Mouse (Mus musculus) midbrain, embryonic 11.5 days (tissue): ENCODE data around the gene Asb18. TPM values are rescaled to one million over a fixed set of nuclear protein-coding genes. Genes with fewer than 3 reads are reported as not detected.

ENCODE experiments used
- ATAC-seq: fragments of 200-750 bp; cut with Nextera tagmentation; 2 replicates; pipeline ENCODE4 v1.8.0; 2017; ENCODE audit warnings: moderate TSS enrichment, moderate library complexity; ENCODE audit not compliant: low FRiP score
- DNase-seq: peaks from one replicate; pipeline ENCODE4 v3.0.0; 2015; ENCODE audit warnings: low spot score; ENCODE audit errors: missing footprints
- H3K27ac ChIP-seq: fragments of 300-500 bp; sonication (generic); 2 replicates; pipeline ENCODE4 v1.5.1; 2014; ENCODE audit warnings: low read depth, low read length
- H3K27me3 ChIP-seq: fragments of 300-500 bp; sonication (generic); 2 replicates; pipeline ENCODE4 v1.6.1; 2014; ENCODE audit warnings: mild to moderate bottlenecking, low read length, moderate library complexity, mixed read lengths; ENCODE audit not compliant: control insufficient read depth, insufficient read depth
- H3K36me3 ChIP-seq: fragments of 300-500 bp; sonication (generic); 2 replicates; pipeline ENCODE4 v1.6.1; 2014; ENCODE audit warnings: mild to moderate bottlenecking, low read length, moderate library complexity, mixed read lengths; ENCODE audit not compliant: control insufficient read depth, insufficient read depth
- H3K4me1 ChIP-seq: fragments of 300-500 bp; sonication (generic); 2 replicates; pipeline ENCODE4 v1.6.1; 2014; ENCODE audit warnings: low read length; ENCODE audit not compliant: control insufficient read depth, insufficient read depth
- H3K4me2 ChIP-seq: fragments of 300-500 bp; sonication (generic); 2 replicates; pipeline ENCODE4 v1.6.1; 2014; ENCODE audit warnings: mild to moderate bottlenecking, moderate library complexity
- H3K4me3 ChIP-seq: fragments of 300-500 bp; sonication (generic); 2 replicates; pipeline ENCODE4 v1.5.1; 2014; ENCODE audit warnings: low read depth, low read length
- H3K9ac ChIP-seq: fragments of 300-500 bp; sonication (generic); 2 replicates; pipeline ENCODE4 v1.6.1; 2014; ENCODE audit warnings: low read length
- H3K9me3 ChIP-seq: fragments of 300-500 bp; sonication (generic); 2 replicates; pipeline ENCODE4 v1.6.1; 2016; ENCODE audit warnings: low read length; ENCODE audit not compliant: control insufficient read depth
- WGBS: fragments of 180-500 bp; shearing (Covaris S2); extraction: QIAGEN DNeasy Blood & Tissue Kit; methylation state at CpG from one replicate; pipeline ENCODE4 v1.1.7; 2014; 5-methylcytosine and 5-hydroxymethylcytosine counted together
- polyA plus RNA-seq: library from polyadenylated mRNA; unstranded; fragments of >200 nt; fragmentation: Nextera tagmentation; extraction: Ambion mirVana; gene quantifications from 2 replicates; pipeline ENCODE4 v1.2.1, GENCODE M21; 2014

Asb18 gene
- polyA plus RNA-seq, 1 experiment from 2014 or later, result 0.07 TPM

DNA sequence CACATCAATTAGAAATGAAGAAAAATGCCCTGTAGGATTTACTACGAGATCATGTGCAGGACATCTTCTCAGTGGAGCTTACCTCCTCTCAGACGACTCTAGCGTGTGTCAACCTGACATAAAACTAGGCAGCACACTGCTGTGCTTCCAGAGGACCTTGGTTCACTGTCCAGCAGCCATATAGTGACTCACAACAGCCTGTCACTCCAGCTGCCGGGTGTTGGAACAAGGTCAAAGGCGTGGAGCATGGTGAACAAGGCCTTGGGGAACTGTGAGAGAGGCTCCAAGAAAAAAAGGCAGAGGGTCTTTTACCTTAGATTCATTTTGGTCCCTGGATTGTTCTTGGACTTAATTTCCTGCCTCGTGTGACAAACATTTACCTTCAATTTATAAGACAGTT, 3.6 kb upstream of the Asb18 start:
- H3K9me3 ChIP-seq, result no peaks in the 10 kb centered on the region
- no peaks in the 10 kb centered on the region for H3K36me3 ChIP-seq
- DNase-seq (no peak), ATAC-seq (no peak)
- no peak overlapping the region for H3K4me2 ChIP-seq
- no peak overlapping the region for H3K27ac ChIP-seq
- H3K4me1 ChIP-seq, result no peaks in the 10 kb centered on the region
- no peak overlapping the region for H3K9ac ChIP-seq
- H3K4me3 ChIP-seq, result no peak overlapping the region
- 79% methylated on average over 6 of the region's 6 CpGs for WGBS
- no peaks in the 10 kb centered on the region for H3K27me3 ChIP-seq

DNA sequence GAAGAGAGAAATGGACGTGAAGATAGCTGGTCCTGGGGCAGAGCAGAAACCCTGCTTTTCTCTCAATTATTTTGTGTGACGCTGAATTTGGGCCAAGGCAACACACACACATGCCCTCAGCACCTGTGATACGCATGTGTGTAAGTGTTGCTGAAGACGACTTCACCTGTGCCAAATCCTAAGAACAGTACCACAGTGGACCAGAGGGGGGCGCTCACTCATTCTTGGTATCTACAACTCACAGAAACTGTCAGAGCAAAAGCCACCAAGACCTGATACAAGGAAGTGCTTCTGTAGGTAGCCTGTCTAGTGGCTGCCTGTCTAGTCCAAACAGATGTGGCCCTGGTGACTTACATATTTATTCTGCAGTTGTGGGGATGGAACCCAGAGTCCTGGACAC, 1.2 kb downstream of the Asb18 start:
- no peak overlapping the region for H3K4me3 ChIP-seq
- H3K27me3 ChIP-seq, result no peaks in the 10 kb centered on the region
- no peaks in the 10 kb centered on the region for H3K36me3 ChIP-seq
- no peak for DNase-seq
- no peaks in the 10 kb centered on the region for H3K4me1 ChIP-seq
- H3K9me3 ChIP-seq, result no peaks in the 10 kb centered on the region
- ATAC-seq, result no peak
- H3K9ac ChIP-seq, result no peak overlapping the region
- WGBS, result 75% methylated on average over 5 of the region's 5 CpGs
- no peak overlapping the region for H3K4me2 ChIP-seq
- no peak overlapping the region for H3K27ac ChIP-seq

GRCm38 (mm10) chr1:90012850-90013249, 1.6 kb downstream of the Asb18 start:
- Histone ChIP-seq H3K27me3 (no peaks in the 10 kb centered on the region), H3K4me1 (no peaks in the 10 kb centered on the region), H3K4me2 (no peak overlapping the region), H3K9ac (no peak overlapping the region), H3K4me3 (no peak overlapping the region), H3K9me3 (no peaks in the 10 kb centered on the region), H3K36me3 (no peaks in the 10 kb centered on the region), H3K27ac (no peak overlapping the region)
- no peak for DNase-seq
- WGBS, result 64% methylated on average over 7 of the region's 7 CpGs
- no peak for ATAC-seq

DNA sequence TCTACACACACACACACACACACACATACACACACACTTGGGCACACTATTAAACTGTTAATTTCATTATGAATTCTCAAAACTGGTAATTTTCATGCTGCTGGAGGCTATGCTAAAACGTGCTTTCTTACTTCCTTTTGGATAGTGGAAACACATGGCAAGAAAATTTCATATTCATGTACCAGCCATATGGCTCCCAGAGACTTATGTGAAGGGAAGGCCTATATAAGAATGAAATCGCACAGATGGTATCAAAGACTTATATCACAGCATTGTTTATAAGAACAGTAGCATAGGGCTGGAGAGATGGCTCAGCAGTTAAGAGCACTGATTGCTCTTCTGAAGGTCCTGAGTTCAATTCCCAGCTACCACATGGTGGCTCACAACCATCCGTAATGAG, 2.3 kb downstream of the Asb18 start:
- ATAC-seq, result no peak
- Histone ChIP-seq H3K4me3 (no peak overlapping the region), H3K9ac (no peak overlapping the region), H3K9me3 (no peaks in the 10 kb centered on the region), H3K27me3 (no peaks in the 10 kb centered on the region), H3K27ac (no peak overlapping the region), H3K4me1 (no peaks in the 10 kb centered on the region), H3K36me3 (no peaks in the 10 kb centered on the region), H3K4me2 (no peak overlapping the region)
- DNase-seq, result no peak
- WGBS, result 75% methylated on average over 3 of the region's 3 CpGs

GRCm38 (mm10) chr1:90010077-90010476, 4.4 kb downstream of the Asb18 start:
- Histone ChIP-seq H3K36me3 (no peaks in the 10 kb centered on the region), H3K4me3 (no peak overlapping the region), H3K9me3 (no peaks in the 10 kb centered on the region), H3K27ac (no peak overlapping the region), H3K27me3 (no peaks in the 10 kb centered on the region), H3K9ac (no peak overlapping the region), H3K4me1 (no peaks in the 10 kb centered on the region), H3K4me2 (no peak overlapping the region)
- WGBS, result 91% methylated on average over 1 of the region's 1 CpGs
- DNase-seq, result no peak
- no peak for ATAC-seq

DNA sequence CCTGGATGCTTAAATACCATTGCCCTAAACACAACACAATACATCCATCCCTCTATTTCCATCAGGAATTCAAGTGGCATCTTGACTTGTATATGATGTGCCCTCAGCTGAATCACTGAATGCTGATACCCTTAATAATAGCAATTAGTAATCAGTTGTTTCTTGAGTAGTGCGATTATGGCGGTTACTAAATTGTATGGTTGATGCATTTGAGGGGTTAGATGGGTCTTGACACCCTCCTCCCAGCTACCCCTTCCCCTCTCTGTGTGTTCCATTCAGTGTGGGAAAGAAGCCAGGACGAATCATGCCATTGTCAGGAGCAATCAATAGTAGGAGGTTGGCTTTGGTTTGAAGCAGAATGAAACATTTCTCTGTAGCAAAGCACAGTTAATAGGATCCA, 5.3 kb downstream of the Asb18 start:
- Histone ChIP-seq H3K36me3 (no peaks in the 10 kb centered on the region), H3K27ac (no peak overlapping the region), H3K9me3 (no peaks in the 10 kb centered on the region), H3K4me3 (no peak overlapping the region), H3K9ac (no peak overlapping the region), H3K4me2 (no peak overlapping the region), H3K4me1 (no peaks in the 10 kb centered on the region), H3K27me3 (no peaks in the 10 kb centered on the region)
- no peak for ATAC-seq
- DNase-seq, result no peak
- WGBS, result 83% methylated on average over 3 of the region's 3 CpGs

DNA sequence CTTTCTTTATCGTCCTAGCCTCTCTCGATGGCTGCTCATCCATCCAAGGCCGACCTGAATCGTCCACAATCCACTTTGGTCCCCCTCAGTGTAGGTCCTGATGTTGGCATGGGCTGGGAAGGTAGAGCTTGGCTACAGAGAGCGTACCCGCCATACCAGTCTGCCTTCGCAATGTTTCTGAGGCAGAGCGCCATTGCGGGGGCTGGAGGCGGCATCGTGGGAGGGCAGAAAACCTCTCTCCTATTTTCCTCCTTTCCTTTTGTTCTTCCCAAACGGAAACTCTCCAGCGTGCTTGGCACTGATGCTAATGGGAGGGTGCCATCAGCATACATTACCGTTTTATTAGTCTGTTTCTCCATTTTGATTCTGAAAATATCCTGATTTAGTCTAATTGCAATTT, 7.8 kb downstream of the Asb18 start:
- no peaks in the 10 kb centered on the region for H3K4me1 ChIP-seq
- H3K36me3 ChIP-seq, result no peaks in the 10 kb centered on the region
- no peaks in the 10 kb centered on the region for H3K27me3 ChIP-seq
- ATAC-seq, result no peak
- H3K4me3 ChIP-seq, result no peak overlapping the region
- DNase-seq, result no peak
- no peaks in the 10 kb centered on the region for H3K9me3 ChIP-seq
- whole genome bisulfite sequencing, result 76% methylated on average over 14 of the region's 14 CpGs
- no peak overlapping the region for H3K4me2 ChIP-seq
- H3K9ac ChIP-seq, result no peak overlapping the region
- no peak overlapping the region for H3K27ac ChIP-seq

DNA sequence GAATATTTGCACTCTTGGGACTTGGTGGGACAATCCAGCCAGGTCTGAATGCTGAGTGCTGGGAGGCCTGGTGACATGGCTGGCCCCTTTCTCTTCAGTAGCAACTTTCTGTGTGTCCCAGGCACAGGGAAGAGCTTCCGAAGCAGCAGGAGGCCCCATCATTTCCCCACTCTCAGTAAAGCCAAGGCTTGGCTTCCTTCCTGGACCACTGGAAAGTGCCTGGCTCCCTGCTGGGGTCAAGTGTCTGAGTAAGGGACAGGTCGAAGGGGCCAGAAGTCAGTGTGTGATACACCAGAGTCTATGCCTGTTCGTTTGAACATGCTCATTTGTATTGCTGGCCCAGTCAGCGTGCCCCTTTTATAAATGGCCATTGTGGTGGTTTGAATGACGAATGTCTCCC, 13.5 kb downstream of the Asb18 start:
- Histone ChIP-seq H3K36me3 (no peaks in the 10 kb centered on the region), H3K27ac (no peak overlapping the region), H3K27me3 (no peaks in the 10 kb centered on the region), H3K4me3 (no peak overlapping the region), H3K9me3 (no peaks in the 10 kb centered on the region), H3K4me2 (no peak overlapping the region), H3K4me1 (no peaks in the 10 kb centered on the region), H3K9ac (no peak overlapping the region)
- DNase-seq, result no peak
- whole genome bisulfite sequencing, result 46% methylated on average over 5 of the region's 5 CpGs
- no peak for ATAC-seq

DNA sequence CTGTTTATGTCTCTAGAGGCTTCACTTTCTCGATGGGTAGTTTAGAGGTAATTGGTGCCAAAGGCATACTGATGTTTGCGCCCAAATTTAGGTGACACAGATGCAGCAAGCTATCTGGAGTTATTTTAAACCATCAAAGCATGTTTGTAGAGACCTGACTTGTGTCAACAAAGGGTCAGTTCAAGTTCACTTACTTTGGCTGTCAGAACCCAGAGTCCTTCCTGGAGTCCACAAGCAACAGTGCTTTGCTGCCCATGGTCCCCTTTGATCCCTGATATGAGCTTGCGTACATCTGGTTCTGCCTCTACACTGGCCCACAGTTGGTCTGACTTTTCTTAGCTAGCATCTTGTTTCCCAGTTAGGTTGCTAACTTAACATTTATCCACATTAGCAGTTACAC, 14.6 kb downstream of the Asb18 start:
- no peak overlapping the region for H3K27ac ChIP-seq
- H3K4me1 ChIP-seq, result no peaks in the 10 kb centered on the region
- ATAC-seq (no peak), DNase-seq (no peak)
- no peaks in the 10 kb centered on the region for H3K27me3 ChIP-seq
- H3K9ac ChIP-seq, result no peak overlapping the region
- no peaks in the 10 kb centered on the region for H3K36me3 ChIP-seq
- WGBS, result 86% methylated on average over 3 of the region's 3 CpGs
- H3K4me2 ChIP-seq, result no peak overlapping the region
- no peak overlapping the region for H3K4me3 ChIP-seq
- H3K9me3 ChIP-seq, result no peaks in the 10 kb centered on the region

DNA sequence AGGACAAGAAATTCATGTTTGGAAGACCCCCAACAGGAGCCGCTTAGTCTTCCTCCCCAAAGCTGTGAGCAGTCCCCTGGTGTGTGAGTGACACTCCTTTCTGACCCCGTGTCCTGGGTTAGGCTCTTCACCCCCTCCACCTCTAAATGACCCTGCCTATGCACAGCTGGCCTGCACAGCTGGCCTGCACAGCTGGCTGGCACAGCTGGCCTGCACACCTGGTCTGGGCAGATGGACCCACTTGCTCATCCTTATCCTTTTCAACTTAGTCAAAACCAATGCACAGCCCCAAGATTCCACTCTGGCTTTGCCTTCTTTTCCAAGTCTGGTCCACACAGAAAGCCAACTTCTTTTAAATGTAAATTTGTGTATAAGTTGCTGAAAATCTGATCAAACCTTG, 15.8 kb downstream of the Asb18 start:
- 64% methylated on average over 2 of the region's 2 CpGs for WGBS
- H3K9me3 ChIP-seq, result no peaks in the 10 kb centered on the region
- DNase-seq (no peak), ATAC-seq (no peak)
- H3K27ac ChIP-seq, result no peak overlapping the region
- no peaks in the 10 kb centered on the region for H3K36me3 ChIP-seq
- H3K27me3 ChIP-seq, result peaks cover 5% of the 10 kb centered on the region
- H3K4me3 ChIP-seq, result no peak overlapping the region
- H3K9ac ChIP-seq, result no peak overlapping the region
- H3K4me2 ChIP-seq, result no peak overlapping the region
- H3K4me1 ChIP-seq, result no peaks in the 10 kb centered on the region
